Mouse (Mus musculus) embryo, embryonic 10.5 days (tissue): ENCODE measurements at regions not wholly inside any gene's neighbourhood (a gene's known extent, or its start where the extent isn't known, plus 50 kb on each side); places are given as distances from the start of the nearest gene placed in this dataset.
A peak's percentile ranks its signal among the peaks of the same experiment; 100 is the strongest.

Experiments
- DNase-seq: peaks from one replicate; pipeline ENCODE4 v3.0.0-alpha.2; 2015; ENCODE audit warnings: low spot score

DNA sequence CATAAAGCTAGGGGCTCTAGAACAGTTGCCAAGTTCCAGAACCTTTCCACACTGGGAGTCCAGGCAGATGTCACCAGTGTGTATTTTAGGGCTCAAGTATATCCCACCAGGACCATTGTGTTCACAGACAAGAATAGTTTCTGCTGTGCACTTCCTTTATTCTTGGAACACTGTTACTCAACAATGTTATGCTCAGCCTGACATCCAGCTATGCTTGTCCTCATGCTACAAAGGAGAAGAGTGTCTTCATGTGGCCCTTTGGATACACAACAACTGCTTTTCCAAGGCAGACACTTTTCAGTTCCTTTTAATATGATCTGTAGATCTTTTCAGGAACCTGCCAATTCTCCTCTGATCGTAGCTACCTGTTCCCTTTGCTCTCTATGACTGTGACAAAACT is 270.4 kb upstream of the Dab2 start:
- DNase-seq: no peak

DNA sequence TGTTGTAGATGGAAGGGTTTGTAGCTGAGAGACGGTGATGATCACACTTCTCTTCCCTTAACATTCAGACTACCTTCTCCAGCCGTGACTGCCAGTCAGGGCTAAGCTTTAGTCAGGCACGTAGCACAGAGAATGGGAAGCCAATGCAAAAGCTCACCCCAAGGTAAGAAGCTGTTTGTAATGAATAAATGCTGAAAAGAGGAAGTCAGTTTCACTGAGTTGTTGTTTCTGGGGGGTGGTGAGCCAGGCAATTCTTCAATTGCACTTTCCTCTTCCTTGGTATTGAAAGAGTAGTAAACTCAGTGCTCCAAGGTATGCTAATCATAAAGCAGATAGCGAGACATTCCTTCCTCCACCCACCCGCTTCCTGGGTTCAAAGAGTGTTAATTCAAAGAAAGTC is 269.2 kb upstream of the Dab2 start:
- DNase-seq: no peak

DNA sequence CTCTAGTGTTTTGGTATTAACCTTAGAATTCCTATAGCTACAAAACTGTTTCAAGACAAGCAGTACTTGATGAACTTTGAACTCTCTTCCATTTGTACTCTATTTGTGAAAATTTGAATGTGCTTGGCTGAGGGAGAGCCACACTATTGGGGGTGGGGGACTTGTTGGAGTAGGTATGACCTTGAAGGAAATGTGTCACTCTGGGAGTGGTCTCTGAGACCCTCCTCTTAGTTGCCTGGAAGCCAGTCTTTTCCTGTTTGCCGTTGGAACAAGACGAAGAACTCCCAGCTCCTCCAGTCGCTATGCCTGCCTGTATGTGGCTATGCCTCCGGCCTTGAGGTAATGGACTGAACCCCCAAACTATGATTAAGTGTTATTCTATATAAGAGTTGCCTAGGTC is 265.4 kb upstream of the Dab2 start:
- no peak for DNase-seq

DNA sequence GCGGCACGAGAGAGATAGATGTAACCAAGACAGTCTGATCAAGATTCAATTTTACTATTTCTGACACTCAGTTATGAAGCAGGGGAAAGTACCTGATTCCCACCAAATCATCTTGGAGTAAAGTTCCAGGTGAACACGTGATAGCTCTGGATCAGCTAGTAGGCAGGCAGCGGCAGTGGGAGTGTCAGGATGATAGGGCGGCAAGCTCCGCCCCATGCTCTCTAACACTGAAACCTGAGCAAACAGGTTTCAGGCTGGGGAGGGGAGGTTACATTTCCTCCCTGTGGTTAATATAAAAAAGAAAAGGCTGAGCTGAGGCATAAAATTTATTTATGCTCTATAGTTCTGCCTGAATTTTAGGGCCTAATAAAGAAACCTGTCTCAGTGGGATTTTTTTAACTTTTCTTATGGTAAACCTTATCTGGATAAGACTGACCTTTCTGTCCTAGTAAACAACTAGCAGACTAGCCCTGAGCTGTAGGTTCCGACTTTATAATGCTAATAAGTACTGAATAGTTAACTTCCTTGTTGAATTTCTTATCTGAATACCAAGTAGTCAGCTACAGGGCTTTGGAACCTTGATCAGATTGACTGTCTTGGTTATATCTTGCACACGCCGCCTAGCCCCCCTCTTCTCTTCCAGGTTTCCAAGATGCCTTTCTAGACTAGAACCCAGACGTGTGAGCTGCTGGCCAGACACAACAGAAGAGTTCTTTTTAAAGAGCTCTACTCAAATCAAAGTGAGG is 254.9 kb upstream of the Dab2 start:
- no peak for DNase-seq

DNA sequence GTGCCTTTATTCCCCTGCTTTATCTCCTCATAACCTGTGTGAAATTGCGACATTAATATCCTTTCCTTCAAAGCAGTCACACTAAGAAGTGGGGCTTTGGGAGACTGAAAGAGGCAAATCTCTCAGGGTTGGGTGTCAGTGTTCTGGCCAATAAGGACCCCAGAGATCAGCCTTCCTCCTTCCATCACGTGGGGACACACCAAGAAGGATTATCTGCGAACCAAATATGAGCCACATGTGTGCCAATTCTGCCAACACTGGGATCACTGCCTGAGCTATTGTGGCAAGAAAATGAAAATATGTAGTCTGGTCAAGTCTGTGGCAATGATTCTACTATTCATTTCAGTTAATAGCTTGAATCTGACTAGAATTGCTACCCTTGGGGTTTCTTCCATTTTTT is 243.9 kb upstream of the Dab2 start:
- DNase-seq: no peak

DNA sequence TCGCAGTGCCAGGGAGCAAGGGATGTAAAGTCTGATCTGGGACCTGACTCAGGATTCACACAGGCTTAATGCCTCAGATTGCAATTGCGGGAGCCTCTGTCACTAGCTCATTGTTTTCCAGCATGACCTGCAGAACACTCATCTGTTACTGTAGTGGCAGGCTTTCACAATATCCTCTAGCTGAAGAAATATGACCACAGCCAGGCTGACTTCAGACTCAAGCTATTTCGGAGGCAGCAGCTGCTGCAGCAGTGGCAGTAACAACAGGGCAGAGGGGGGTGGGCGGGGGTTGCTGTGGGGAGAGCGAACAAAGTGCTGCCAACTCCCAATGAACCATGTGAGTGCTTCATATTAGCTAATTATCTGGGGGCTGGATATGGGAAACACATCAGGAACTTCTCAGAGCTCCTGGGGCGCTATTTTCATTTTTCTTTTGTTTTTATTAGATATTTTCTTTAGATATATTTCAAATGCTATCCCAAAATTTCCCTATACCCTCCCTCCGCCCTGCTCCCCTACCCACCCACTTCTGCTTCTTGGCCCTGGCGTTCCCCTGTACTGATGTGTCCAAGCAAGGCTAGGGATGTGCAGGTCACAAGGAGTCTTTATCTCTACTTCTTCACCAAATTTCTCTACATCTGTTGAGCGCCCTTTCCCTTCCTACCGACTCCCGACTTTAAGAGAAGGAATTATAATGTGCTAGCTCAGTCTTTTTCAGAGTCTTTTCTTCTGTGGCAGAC is 242.5 kb upstream of the Dab2 start:
- peak; percentile 2 for DNase-seq

DNA sequence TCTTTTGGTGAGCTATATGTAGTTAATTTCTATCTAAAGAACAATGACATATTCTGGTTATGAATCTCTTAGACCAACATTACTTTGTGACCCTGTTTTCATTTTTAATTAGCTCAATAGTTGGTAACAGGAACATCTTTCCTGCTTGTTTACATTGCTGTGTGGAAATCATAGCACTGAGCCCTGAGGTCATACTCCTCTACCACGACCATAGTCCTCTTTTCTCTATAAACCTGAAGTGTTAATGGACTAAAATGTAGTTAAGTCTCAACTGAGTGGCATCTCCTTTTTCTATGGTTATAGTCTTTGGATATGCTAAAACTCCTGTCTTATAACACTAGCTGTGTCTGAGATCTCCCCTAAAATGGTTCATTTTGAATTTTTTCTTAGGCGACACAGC is 240.2 kb upstream of the Dab2 start:
- DNase-seq: no peak

DNA sequence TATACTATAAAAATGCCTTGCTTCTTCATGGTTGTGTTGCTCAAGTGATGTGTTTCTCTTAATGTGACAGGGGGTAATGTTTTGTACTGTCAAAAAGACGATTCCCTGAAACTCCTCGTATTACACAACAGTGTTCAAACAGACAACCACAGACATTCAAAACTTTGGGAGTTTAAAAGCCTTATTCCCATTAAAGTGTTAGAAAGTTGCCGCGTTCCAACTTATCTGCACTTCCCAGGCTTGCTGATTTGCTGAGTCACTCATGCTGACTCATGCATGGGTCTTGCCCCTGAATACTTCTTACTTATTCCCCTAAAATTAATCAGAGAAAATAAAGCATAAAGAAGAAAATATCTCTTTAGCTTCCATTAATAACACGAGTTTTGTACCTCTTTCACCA is 239.8 kb upstream of the Dab2 start:
- DNase-seq: peak; percentile 5

DNA sequence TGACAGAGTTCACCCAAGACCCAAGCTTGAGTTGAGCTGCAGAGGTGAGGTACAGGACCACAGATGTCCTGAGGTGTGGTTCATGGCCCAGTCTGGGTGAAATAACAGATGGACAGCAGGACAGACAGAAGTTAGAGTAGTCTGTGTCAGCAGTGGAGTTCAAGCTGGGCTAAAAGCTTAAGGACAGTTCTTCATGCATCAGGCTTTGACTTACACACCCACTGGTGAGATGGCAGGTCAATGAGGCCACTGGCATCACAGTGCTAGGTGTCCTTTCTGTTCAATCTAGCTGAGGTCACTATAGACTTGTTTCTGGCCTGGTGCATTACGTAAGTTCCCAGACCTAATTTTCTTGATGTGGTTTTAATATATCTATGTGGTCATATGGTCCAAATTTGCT is 238.9 kb upstream of the Dab2 start:
- no peak for DNase-seq

DNA sequence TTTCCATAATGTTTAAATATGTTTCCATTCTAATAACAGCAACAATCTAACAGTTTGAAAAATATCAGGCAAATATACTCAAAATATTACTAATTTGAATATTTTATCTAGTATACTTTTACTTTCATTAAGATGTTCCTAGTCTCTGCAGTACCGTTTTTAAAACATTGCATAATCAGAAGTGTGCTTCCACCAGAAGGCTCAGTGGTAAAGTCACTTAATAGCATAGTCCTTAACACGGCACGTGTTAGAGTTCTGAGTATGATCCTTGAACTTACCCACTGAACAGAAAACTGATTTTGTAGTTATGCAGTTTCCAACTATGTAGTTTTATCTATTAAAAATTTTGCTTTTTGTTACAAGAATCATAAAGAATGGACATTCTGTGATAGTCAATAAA is 234.5 kb upstream of the Dab2 start:
- DNase-seq: no peak

DNA sequence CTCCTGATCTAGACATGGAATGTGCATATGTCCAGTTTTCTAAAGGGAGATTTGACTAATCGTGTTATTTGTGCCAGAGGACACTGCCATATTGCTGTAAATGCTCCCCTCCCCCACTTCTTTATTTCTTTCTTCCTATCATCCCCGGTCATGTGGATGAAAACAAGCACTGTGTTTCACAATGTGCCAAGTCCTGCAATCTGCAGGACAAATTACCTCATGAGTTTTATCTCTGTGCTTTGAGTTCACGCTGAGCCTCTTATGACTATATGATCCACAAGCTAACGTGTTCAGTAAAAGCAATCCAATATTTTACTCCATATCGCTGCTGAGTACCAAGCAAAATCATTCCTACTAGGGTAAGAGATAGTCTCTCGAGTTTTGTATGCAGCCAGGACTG is 232.2 kb upstream of the Dab2 start:
- no peak for DNase-seq

DNA sequence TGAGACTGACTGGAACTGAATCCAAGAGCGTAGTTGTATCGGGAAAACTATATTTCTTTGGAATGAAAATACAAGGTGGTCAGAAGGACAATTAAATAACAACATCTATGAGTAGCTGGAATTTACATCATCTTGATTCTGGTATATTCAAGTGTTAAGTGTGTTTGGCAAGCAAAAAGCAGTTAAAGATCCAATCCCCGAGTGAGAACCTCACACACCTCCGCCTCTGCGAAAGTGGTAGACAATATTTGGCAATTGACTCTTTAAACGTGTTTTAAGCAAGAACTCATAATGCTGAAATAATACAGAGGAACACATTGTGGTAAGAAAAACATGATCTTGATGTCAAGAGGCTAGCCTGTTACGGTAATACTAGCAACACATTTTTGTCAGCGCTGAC is 231.2 kb upstream of the Dab2 start:
- no peak for DNase-seq

DNA sequence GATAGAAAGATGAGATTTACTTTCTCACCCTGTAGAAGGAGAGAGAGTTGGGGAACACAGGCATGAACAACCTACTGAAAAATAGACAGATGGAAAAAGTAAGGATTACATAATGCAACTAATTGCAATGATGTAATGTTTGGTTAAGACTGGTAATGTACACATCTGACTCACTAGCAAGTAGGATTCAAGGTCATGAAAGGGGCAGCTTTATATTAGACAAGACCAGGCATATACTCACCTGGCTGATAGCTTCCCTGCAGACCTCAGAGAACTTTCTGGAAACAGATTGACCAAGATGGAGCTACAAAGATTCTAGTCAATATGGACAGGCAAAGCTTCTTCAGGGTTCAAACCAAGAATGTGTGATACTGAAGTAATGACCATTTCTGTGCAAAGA is 227.7 kb upstream of the Dab2 start:
- DNase-seq: no peak

DNA sequence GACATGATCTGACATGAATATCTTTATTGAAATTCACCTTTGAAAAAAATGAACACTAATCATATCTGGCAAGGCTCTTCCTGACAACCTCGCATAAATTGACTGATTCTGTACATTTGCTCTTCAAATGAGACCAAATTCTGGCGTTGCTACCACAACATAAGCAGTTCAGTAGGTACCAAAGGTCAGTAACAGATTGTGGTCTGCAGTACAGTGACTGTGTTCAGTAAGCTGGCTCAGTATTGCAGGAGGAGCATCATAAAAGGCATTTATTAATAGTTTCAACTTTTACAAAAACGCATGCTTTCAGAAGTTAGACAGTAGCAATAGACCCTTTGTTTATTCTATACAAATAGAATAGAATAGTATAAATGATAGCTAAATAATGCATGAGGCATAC is 226.7 kb upstream of the Dab2 start:
- no peak for DNase-seq

DNA sequence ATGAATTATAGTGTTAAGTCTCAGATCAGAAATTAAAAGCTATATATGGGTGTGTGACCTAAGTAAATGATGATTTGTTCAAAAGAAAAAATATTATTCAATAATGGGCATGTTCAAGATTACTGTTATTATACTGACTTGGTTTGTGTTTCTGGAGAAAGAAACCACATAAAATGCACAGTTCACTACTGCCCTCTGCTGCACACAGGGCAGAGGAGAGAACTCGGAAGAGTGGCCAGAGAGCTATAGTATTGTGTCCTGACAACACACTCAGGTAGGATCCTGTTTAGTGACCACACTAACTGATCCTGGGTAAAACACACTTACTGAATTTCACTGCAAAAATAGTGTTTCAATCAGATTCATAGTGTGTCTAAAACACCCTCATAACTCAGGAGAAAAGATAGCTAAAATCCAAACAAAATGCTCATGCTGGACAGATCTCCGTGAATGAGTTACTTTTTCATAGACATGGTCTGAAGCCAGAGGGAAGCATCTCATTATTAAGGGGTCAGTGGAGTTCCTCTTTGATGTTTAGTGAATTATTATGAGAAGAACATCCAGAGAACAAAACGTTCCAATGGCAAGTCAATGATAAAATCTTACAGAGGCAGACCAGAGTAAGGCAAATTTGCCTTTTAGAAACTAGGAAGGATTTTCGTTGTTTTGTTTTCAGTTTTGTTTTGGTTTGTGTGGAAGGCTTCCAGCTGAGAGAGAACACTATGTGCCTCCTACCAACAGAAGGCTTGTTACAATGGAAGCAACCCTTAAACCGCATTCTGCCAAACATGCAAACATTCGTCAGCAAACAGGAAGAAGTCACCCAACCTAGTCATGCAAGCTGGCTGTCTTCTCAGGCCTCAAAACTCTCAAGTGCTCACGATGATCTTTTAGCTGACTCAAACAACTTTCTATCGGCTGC is 218.6 kb upstream of the Dab2 start:
- peak; percentile 72 for DNase-seq

DNA sequence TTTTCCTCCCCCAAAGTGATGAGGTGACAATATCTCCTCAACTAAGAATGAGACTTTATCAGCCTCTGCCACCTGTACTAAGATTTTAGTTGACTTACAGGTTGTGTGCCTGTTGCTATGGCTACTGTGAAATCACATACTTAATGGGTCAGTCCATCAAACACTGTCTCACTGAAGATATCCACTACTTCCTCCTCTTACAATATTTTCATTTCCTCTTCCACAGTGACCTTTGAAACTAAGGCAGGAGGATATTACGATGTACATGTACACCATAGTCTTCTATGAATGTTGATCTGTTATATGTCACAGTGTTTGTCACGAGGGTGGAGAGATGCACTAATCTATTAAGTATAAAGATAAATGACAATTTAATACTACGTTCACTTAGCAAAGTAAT is 212.4 kb upstream of the Dab2 start:
- DNase-seq: no peak

DNA sequence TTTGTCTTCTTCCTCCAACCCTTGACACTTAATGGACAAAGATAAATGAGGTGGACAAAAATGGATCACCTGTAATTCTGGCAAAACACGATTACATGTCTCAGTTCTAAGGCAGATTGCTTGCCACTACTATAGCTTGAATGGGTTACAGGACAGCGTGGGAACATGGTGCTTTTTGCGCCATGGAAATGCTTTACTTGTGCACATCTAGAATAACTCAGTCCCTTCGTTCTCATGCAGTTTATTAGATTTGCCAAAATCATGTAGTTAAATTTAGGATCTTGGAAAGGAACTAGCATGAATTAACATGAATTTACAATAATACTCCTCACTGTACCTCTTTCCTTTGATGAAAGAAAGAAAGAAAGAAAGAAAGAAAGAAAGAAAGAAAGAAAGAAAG is 211.1 kb upstream of the Dab2 start:
- no peak for DNase-seq

DNA sequence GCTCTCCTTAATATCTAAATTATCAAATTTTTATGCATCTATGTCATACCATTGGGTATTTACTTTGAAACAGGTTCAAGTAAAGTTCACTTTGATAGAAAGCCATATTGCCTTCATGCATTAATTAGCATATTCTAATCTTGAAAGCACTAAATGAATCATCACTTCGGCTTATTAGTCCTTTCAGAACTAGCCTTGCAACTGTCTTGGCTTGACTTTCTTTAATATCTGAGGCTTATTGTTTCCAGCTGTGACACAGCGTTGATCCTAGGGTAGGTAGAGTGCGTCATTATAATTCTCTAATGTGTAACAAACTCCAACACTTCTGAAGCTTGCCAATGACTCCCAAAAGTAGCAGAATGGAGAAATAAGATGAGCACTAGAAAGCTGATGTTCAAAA is 169.9 kb upstream of the Dab2 start:
- no peak for DNase-seq

DNA sequence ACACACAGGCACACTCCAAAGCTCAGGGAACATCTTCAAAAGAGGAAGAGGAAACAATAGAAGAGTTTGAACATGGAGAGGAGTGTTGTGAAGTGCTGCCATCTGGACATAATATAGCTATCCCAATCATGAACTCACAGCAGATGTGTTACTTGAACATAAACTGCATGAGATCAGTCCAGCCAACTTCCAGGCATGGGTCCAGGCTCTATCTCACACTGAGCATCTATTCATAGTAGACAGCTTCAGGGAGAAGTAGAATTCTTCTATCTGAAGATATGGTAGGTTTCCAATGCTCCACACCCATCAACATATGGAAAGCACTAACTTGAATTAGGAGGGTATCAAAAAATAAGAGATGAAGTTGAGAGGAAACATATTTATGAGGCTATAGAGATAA is 167.4 kb upstream of the Dab2 start:
- no peak for DNase-seq

DNA sequence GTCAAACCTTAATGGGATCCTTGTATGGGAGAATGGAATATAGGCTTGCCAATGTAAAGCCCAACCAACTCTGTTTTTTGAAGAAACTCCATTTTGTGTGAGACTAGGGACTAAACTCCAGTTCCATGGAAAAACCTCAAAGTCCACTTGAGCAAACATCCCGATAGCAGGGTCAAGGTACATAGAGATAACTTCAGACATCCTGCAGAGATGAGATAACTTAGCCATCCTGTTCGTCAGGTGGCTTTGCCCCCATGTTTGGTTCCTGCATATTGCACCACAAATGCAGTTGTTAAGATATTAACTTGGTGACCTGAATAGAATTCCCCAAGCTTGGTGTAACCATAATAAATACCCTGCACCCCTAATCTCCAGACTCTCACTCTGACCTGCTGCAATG is 154.5 kb upstream of the Dab2 start:
- DNase-seq: no peak

DNA sequence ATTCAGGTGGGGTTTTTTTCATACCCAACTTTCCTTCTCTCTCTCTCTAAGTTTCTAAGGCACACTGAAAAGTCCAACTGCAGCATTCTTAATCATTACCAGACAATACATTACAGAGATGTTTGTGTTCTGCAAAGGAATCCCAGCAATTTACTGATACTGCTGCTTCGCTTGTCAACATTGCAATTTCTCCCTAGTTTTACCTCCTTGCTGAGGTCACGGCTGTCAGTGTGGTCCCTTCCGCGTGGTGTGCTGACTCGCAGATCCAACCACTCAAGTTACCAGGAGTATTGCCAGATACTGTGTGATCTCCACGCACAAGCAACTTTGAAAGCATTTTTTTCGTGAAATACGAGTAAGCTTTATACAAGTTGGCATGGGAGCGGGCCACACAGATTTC is 144.9 kb upstream of the Dab2 start:
- DNase-seq: peak; percentile 13

DNA sequence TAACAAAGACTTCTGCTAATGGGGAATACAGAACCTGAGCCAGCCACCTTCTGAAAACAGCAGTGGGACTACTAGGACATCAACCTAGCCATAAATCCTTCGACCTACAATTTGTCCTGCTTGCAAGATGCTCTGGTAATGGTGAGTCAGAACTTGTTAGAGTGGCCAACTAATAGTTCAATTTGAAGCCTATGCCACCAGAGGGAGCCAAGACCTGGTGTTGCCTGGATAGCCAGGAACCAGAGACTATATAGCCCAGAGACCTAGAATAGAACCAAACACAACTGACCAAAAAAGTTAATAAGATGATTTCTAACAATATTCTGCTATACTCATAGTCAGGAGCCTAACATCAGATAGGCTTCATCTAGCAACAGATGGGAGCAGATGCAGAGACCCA is 119.3 kb upstream of the Dab2 start:
- no peak for DNase-seq

DNA sequence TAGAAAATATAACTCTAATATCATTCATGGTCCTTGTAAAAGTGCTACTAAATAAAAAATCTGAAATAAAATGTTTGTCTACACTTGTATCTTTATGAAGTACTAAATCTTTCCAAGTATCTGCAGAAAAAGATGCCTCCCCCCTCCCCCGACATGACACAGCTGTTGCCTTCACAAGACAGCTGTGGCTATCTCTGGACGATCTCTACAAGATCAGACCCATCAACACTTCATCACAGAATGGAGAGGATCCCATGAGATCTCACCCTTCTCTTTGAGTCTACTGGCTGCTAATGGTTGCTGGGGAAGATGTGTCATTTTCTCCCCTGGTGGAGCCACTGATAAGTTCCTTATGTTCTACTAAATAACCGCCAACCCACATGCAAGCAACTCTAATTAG is 116.0 kb upstream of the Dab2 start:
- no peak for DNase-seq
